Mouse (Mus musculus): ENCODE measurements around the gene Tfe3. TPM values are rescaled to one million over a fixed set of nuclear protein-coding genes. Genes with fewer than 3 reads are reported as not detected.
A peak's percentile ranks its signal among the peaks of the same experiment; 100 is the strongest.

The Tfe3 gene
- polyA plus RNA-seq, 2 experiments = 4.7 to 5.7 TPM

- Histone ChIP-seq H3K27me3 (ENCODE audit: control insufficient read depth, insufficient read depth, low read length) (no peaks in the 10 kb centered on the region), H3K4me3 (ENCODE audit: insufficient read depth in 1 of 2, low read depth in 2 of 2, low read length in 2 of 2) (no peak overlapping the region), H3K27ac (no peak overlapping the region), H3K4me1 (replicated peaks; ENCODE audit: control insufficient read depth in 2 of 2, insufficient read depth in 2 of 2, low read length in 1 of 2) (peaks cover 0 to 6% of the 10 kb centered on the region in 2 experiments; a peak in 1 of 4 replicates), H3K9ac (replicated peaks) (no peak overlapping the region), H3K4me2 (ENCODE audit: low read depth) (no peak overlapping the region), H3K9me3 (ENCODE audit: control insufficient read depth, low read length) (no peaks in the 10 kb centered on the region), H3K36me3 (replicated peaks; ENCODE audit: control insufficient read depth, insufficient read depth, low read depth) (no peaks in the 10 kb centered on the region)
- DNase-seq (ENCODE audit: low read depth in 3 of 3, low spot score in 3 of 3) = no peak
- no peak for ATAC-seq (ENCODE audit: insufficient read depth)
- WGBS (ENCODE audit: insufficient replicate concordance) = 79% methylated on average over 13 of the region's 13 CpGs
- no peak for TF ChIP-seq CTCF (IDR thresholded peaks at IDR 0.05; ENCODE audit: low read depth)
- no peak for TF ChIP-seq EP300 (IDR thresholded peaks at IDR 0.05; ENCODE audit: low read depth)
These were observed 35.2 kb upstream of the Tfe3 start for GRCm38 (mm10) chrX:7727176-7727575.

- ATAC-seq (ENCODE audit: insufficient read depth) = peak; percentile 90
- WGBS (ENCODE audit: insufficient replicate concordance) = 10% methylated on average over 42 of the region's 42 CpGs
These were observed 34.0 kb upstream of the Tfe3 start, which contains the start of gene Praf2 for GRCm38 (mm10) chrX:7728215-7728921. Praf2 (plus strand) TSS chrX:7728439.

GRCm38 (mm10) chrX:7728922-7729265 lies 33.5 kb upstream of the Tfe3 start:
- peak overlapping the region; percentile 41 to 55; a peak in 3 of 4 replicates for H3K4me3 ChIP-seq (ENCODE audit: insufficient read depth in 1 of 2, low read depth in 2 of 2, low read length in 2 of 2)
- WGBS (ENCODE audit: insufficient replicate concordance) = 33% methylated on average over 4 of the region's 4 CpGs
- no peak for DNase-seq (ENCODE audit: low read depth in 3 of 3, low spot score in 3 of 3)
- no peaks in the 10 kb centered on the region for H3K36me3 ChIP-seq (replicated peaks; ENCODE audit: control insufficient read depth, insufficient read depth, low read depth)
- H3K4me2 ChIP-seq (ENCODE audit: low read depth) = peak overlapping the region; percentile 61
- no peak overlapping the region for H3K27ac ChIP-seq
- no peak overlapping the region for H3K9ac ChIP-seq (replicated peaks)
- TF ChIP-seq EP300 (IDR thresholded peaks at IDR 0.05; ENCODE audit: low read depth) (no peak), CTCF (IDR thresholded peaks at IDR 0.05; ENCODE audit: low read depth) (no peak)
- no peaks in the 10 kb centered on the region for H3K9me3 ChIP-seq (ENCODE audit: control insufficient read depth, low read length)
- ATAC-seq (ENCODE audit: insufficient read depth) = 0 out of 2 replicates have a peak, but pooled peaks have one; percentile 2
- H3K27me3 ChIP-seq (ENCODE audit: control insufficient read depth, insufficient read depth, low read length) = no peaks in the 10 kb centered on the region
- H3K4me1 ChIP-seq (replicated peaks; ENCODE audit: control insufficient read depth in 2 of 2, insufficient read depth in 2 of 2, low read length in 1 of 2) = peaks cover 0 to 2% of the 10 kb centered on the region in 2 experiments; a peak in 1 of 4 replicates

More at GRCm38 (mm10) chrX:7728215-7728921, 34.0 kb upstream of the Tfe3 start, which contains the start of gene Praf2:
- DNase-seq (ENCODE audit: low read depth in 3 of 3, low spot score in 3 of 3) = peak; percentile 72 to 74 (median 72)
- H3K27me3 ChIP-seq (ENCODE audit: control insufficient read depth, insufficient read depth, low read length) = no peaks in the 10 kb centered on the region
- 0 out of 2 replicates have a peak, but pooled peaks have one; percentile 13 for TF ChIP-seq CTCF (IDR thresholded peaks at IDR 0.05; ENCODE audit: low read depth)
- TF ChIP-seq EP300 (IDR thresholded peaks at IDR 0.05; ENCODE audit: low read depth) = no peak
- peaks cover 0 to 2% of the 10 kb centered on the region in 2 experiments; a peak in 1 of 4 replicates for H3K4me1 ChIP-seq (replicated peaks; ENCODE audit: control insufficient read depth in 2 of 2, insufficient read depth in 2 of 2, low read length in 1 of 2)
- H3K9me3 ChIP-seq (ENCODE audit: control insufficient read depth, low read length) = no peaks in the 10 kb centered on the region
- no peaks in the 10 kb centered on the region for H3K36me3 ChIP-seq (replicated peaks; ENCODE audit: control insufficient read depth, insufficient read depth, low read depth)
- peak within 1 kb of the TSS; percentile 22; the same call in 1 of the 2 replicates for H3K27ac ChIP-seq
- peak within 1 kb of the TSS; percentile 61 for H3K4me2 ChIP-seq (ENCODE audit: low read depth)
- H3K4me3 ChIP-seq (ENCODE audit: insufficient read depth in 1 of 2, low read depth in 2 of 2, low read length in 2 of 2) = peak within 1 kb of the TSS; percentile 41 to 55
- peak within 1 kb of the TSS; percentile 47 for H3K9ac ChIP-seq (replicated peaks)

GRCm38 (mm10) chrX:7733571-7734156 lies 28.7 kb upstream of the Tfe3 start:
- peaks cover 0 to 2% of the 10 kb centered on the region in 2 experiments; a peak in 1 of 4 replicates for H3K4me1 ChIP-seq (replicated peaks; ENCODE audit: control insufficient read depth in 2 of 2, insufficient read depth in 2 of 2, low read length in 1 of 2)
- WGBS (ENCODE audit: insufficient replicate concordance) = 19% methylated on average over 25 of the region's 26 CpGs
- H3K4me3 ChIP-seq (ENCODE audit: insufficient read depth in 1 of 2, low read depth in 2 of 2, low read length in 2 of 2) = peak overlapping the region; percentile 10 to 35; a peak in 1 of 4 replicates
- no peak overlapping the region for H3K27ac ChIP-seq
- no peak overlapping the region for H3K9ac ChIP-seq (replicated peaks)
- TF ChIP-seq CTCF (IDR thresholded peaks at IDR 0.05; ENCODE audit: low read depth) = peak; percentile 88
- TF ChIP-seq EP300 (IDR thresholded peaks at IDR 0.05; ENCODE audit: low read depth) = no peak
- ATAC-seq (ENCODE audit: insufficient read depth) (peak; percentile 60), DNase-seq (ENCODE audit: low read depth in 3 of 3, low spot score in 3 of 3) (peak in 2 of 3 experiments; percentile 37 to 43)
- H3K4me2 ChIP-seq (ENCODE audit: low read depth) = peak overlapping the region; percentile 38
- no peaks in the 10 kb centered on the region for H3K9me3 ChIP-seq (ENCODE audit: control insufficient read depth, low read length)
- H3K36me3 ChIP-seq (replicated peaks; ENCODE audit: control insufficient read depth, insufficient read depth, low read depth) = no peaks in the 10 kb centered on the region
- H3K27me3 ChIP-seq (ENCODE audit: control insufficient read depth, insufficient read depth, low read length) = no peaks in the 10 kb centered on the region

All from liver, embryonic 14.5 days (tissue).